Mouse (Mus musculus): ENCODE data around the gene Avpr1b. TPM values are rescaled to one million over a fixed set of nuclear protein-coding genes. Genes with fewer than 3 reads are reported as not detected.

The Avpr1b gene
- polyA plus RNA-seq, 1 experiment from 2014 or later, result not detected

DNA sequence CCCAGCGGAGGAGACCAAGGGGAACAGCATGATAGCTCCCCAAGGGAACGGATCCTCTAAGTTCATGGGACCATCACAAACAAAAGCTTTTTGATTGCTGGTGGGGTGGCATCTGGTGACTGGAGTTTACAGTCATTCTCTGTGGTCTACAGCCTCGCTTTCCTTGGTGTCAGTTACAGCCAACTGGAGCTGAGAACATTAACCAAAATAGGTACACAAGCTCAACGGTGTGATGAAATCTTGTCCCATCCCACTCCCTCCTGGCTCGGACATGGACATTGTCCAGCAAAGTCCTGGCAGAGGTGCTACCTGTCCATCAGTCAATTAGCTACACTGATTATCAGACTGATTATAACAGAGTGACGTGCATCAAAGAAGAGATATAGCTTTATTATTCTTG lies 15.6 kb downstream of the Avpr1b start:
- no peak for DNase-seq (ENCODE audit: low spot score)
- H3K9ac ChIP-seq (replicated peaks; ENCODE audit: low read depth), result no peak overlapping the region
- H3K27me3 ChIP-seq (replicated peaks; ENCODE audit: insufficient read depth, low read length), result no peaks in the 10 kb centered on the region
- no peaks in the 10 kb centered on the region for H3K36me3 ChIP-seq (ENCODE audit: insufficient read depth, low read length)
- no peak for TF ChIP-seq CTCF (IDR thresholded peaks at IDR 0.05)
- no peak for TF ChIP-seq EP300 (IDR thresholded peaks at IDR 0.05)
- H3K9me3 ChIP-seq (ENCODE audit: low read length), result no peaks in the 10 kb centered on the region
- H3K27ac ChIP-seq (ENCODE audit: low read length), result no peak overlapping the region
- no peak overlapping the region for H3K4me3 ChIP-seq (ENCODE audit: low read depth, low read length)
- no peak for ATAC-seq
- no peaks in the 10 kb centered on the region for H3K4me1 ChIP-seq (ENCODE audit: insufficient read depth, low read depth, low read length)
- H3K4me2 ChIP-seq (replicated peaks; ENCODE audit: low read depth, low read length), result no peak overlapping the region
- 78% methylated on average over 6 of the region's 6 CpGs for WGBS

DNA sequence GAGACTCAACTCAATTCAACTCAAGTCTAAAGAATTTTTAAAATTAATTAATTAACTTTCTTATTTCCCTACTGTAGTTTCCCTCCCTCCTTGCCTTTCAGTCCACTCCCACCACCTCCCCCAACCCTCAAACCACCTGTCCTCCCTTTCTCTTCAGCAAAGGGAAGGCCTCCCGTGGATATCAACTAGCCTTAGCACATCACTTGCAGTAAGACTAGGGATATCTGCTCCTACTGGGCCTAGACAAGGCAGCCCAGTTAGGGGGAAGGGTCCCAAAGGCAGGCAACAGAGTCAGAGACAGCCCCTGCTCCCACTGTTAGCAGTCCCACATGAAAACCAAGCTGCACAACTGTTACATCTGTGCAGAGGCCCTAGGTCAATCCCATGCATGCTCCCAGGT lies 17.1 kb downstream of the Avpr1b start:
- ATAC-seq (no peak), DNase-seq (ENCODE audit: low spot score) (no peak)
- no peaks in the 10 kb centered on the region for H3K36me3 ChIP-seq (ENCODE audit: insufficient read depth, low read length)
- TF ChIP-seq CTCF (IDR thresholded peaks at IDR 0.05) (no peak), EP300 (IDR thresholded peaks at IDR 0.05) (no peak)
- WGBS, result 73% methylated on average over 1 of the region's 1 CpGs
- no peak overlapping the region for H3K27ac ChIP-seq (ENCODE audit: low read length)
- no peak overlapping the region for H3K4me3 ChIP-seq (ENCODE audit: low read depth, low read length)
- no peak overlapping the region for H3K4me2 ChIP-seq (replicated peaks; ENCODE audit: low read depth, low read length)
- no peaks in the 10 kb centered on the region for H3K9me3 ChIP-seq (ENCODE audit: low read length)
- no peak overlapping the region for H3K9ac ChIP-seq (replicated peaks; ENCODE audit: low read depth)
- no peaks in the 10 kb centered on the region for H3K27me3 ChIP-seq (replicated peaks; ENCODE audit: insufficient read depth, low read length)
- H3K4me1 ChIP-seq (ENCODE audit: insufficient read depth, low read depth, low read length), result no peaks in the 10 kb centered on the region

DNA sequence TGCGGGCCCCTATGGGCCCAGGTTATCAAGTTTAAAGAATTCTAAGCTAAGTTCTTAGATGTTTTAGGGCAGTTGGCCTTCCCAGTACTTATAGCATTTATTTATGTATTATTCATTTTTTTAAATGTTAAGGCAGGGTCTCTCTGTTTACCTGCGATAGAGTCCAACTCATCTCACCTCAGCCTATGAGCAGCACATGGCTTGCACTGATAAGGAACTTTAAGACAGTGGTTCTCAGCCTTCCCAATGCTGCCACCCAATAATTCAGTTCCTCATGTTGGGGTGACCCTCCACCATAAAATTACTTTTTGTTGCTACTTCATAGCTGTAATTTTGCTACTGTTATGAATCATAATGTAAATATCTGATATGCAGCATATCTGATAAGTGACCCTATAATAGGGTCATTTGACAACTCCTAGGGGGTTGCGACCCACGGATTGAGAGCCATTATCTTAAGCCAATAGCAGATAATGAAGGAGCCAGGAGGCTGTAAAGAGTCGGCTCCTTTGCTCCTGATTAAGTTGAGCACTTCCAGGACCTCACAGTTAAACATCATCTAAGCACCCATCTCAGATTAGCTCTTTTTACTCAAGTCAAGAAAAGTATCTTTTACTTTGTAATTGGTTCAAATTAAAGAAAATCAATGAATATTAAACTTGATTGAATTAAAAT lies 17.6 kb downstream of the Avpr1b start:
- H3K27me3 ChIP-seq (replicated peaks; ENCODE audit: insufficient read depth, low read length), result no peaks in the 10 kb centered on the region
- no peak for TF ChIP-seq CTCF (IDR thresholded peaks at IDR 0.05)
- TF ChIP-seq EP300 (IDR thresholded peaks at IDR 0.05), result no peak
- DNase-seq (ENCODE audit: low spot score), result no peak
- no peak overlapping the region for H3K4me2 ChIP-seq (replicated peaks; ENCODE audit: low read depth, low read length)
- 56% methylated on average over 5 of the region's 5 CpGs for WGBS
- H3K36me3 ChIP-seq (ENCODE audit: insufficient read depth, low read length), result no peaks in the 10 kb centered on the region
- H3K9ac ChIP-seq (replicated peaks; ENCODE audit: low read depth), result no peak overlapping the region
- H3K4me3 ChIP-seq (ENCODE audit: low read depth, low read length), result no peak overlapping the region
- H3K9me3 ChIP-seq (ENCODE audit: low read length), result no peaks in the 10 kb centered on the region
- no peak overlapping the region for H3K27ac ChIP-seq (ENCODE audit: low read length)
- ATAC-seq, result no peak
- H3K4me1 ChIP-seq (ENCODE audit: insufficient read depth, low read depth, low read length), result no peaks in the 10 kb centered on the region

DNA sequence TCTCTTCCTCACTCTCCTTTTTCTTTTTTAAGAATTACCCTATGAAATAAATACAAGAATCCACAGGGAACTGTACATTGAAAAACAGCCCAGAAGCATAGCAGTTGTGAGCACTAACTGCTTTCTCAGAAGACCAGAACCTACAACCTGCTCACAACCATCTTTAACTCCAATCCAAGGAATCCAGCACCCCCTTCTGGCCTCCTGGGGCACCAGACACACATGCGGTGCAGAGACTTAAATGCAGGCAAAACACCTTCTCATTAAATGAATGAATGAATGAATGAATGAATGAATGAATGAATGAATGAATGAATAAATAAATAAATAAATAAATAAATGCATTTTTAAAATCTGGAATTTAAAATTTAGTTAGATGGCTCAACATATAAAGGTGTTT lies 19.5 kb downstream of the Avpr1b start:
- Histone ChIP-seq H3K36me3 (ENCODE audit: insufficient read depth, low read length) (no peaks in the 10 kb centered on the region), H3K9ac (replicated peaks; ENCODE audit: low read depth) (no peak overlapping the region), H3K4me3 (ENCODE audit: low read depth, low read length) (no peak overlapping the region), H3K27ac (ENCODE audit: low read length) (no peak overlapping the region), H3K9me3 (ENCODE audit: low read length) (no peaks in the 10 kb centered on the region), H3K27me3 (replicated peaks; ENCODE audit: insufficient read depth, low read length) (no peaks in the 10 kb centered on the region), H3K4me1 (ENCODE audit: insufficient read depth, low read depth, low read length) (no peaks in the 10 kb centered on the region), H3K4me2 (replicated peaks; ENCODE audit: low read depth, low read length) (no peak overlapping the region)
- WGBS, result 79% methylated on average over 1 of the region's 1 CpGs
- ATAC-seq (no peak), DNase-seq (ENCODE audit: low spot score) (no peak)
- TF ChIP-seq EP300 (IDR thresholded peaks at IDR 0.05), result no peak
- TF ChIP-seq CTCF (IDR thresholded peaks at IDR 0.05), result peak; percentile 18; the same call in 1 of the 2 replicates

DNA sequence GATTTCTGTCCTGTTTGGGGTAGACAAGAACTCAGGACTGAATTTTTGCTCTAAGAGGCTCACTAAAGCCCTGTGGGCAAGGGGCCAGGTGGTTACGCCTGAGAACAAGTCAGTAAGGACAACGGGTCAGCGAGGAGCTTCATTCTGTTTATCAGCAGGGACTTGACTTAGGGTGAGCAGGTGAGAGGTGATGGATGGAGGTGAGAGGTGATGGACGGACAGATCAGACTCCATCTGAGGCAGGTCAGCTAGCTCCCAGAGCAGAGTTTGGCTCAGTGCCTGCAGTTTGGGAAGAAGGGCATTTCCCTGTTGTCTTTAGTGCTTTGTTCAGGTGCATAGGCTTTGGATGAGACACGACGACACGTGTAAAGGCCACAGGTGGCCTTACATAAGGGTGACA lies 20.3 kb downstream of the Avpr1b start:
- no peak overlapping the region for H3K4me2 ChIP-seq (replicated peaks; ENCODE audit: low read depth, low read length)
- H3K27me3 ChIP-seq (replicated peaks; ENCODE audit: insufficient read depth, low read length), result no peaks in the 10 kb centered on the region
- TF ChIP-seq CTCF (IDR thresholded peaks at IDR 0.05) (no peak), EP300 (IDR thresholded peaks at IDR 0.05) (no peak)
- no peaks in the 10 kb centered on the region for H3K4me1 ChIP-seq (ENCODE audit: insufficient read depth, low read depth, low read length)
- no peak for ATAC-seq
- WGBS, result 68% methylated on average over 7 of the region's 7 CpGs
- H3K9me3 ChIP-seq (ENCODE audit: low read length), result no peaks in the 10 kb centered on the region
- DNase-seq (ENCODE audit: low spot score), result no peak
- H3K27ac ChIP-seq (ENCODE audit: low read length), result no peak overlapping the region
- no peaks in the 10 kb centered on the region for H3K36me3 ChIP-seq (ENCODE audit: insufficient read depth, low read length)
- no peak overlapping the region for H3K4me3 ChIP-seq (ENCODE audit: low read depth, low read length)
- no peak overlapping the region for H3K9ac ChIP-seq (replicated peaks; ENCODE audit: low read depth)

DNA sequence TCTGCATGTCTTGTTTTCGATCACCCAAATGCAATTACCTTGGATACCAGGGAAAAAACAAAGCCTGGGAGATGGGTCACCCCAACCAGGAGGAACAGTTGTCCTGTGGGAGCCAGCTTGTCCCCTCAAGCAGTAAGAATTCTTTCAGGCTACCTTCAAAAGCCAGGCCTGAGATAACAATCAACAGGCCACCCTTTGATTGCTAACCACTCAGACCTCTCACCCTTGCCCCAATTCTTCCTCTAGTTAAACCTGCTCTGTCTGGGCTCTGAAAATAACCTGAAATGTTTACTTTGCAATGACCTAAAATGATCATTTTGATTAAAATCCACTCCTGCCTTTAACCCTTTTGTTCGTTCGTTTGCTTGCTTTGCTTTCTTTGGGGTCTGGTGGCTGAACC lies 24.6 kb downstream of the Avpr1b start:
- no peaks in the 10 kb centered on the region for H3K4me1 ChIP-seq (ENCODE audit: insufficient read depth, low read depth, low read length)
- H3K4me3 ChIP-seq (ENCODE audit: low read depth, low read length), result no peak overlapping the region
- H3K27me3 ChIP-seq (replicated peaks; ENCODE audit: insufficient read depth, low read length), result no peaks in the 10 kb centered on the region
- DNase-seq (ENCODE audit: low spot score) (no peak), ATAC-seq (no peak)
- no peaks in the 10 kb centered on the region for H3K9me3 ChIP-seq (ENCODE audit: low read length)
- no peaks in the 10 kb centered on the region for H3K36me3 ChIP-seq (ENCODE audit: insufficient read depth, low read length)
- H3K9ac ChIP-seq (replicated peaks; ENCODE audit: low read depth), result no peak overlapping the region
- H3K4me2 ChIP-seq (replicated peaks; ENCODE audit: low read depth, low read length), result no peak overlapping the region
- 50% methylated on average over 3 of the region's 3 CpGs for WGBS
- no peak for TF ChIP-seq CTCF (IDR thresholded peaks at IDR 0.05)
- TF ChIP-seq EP300 (IDR thresholded peaks at IDR 0.05), result no peak
- H3K27ac ChIP-seq (ENCODE audit: low read length), result no peak overlapping the region
